Mouse (Mus musculus): Measurements from ENCODE around the gene Abcg1.

The Abcg1 gene

DNA sequence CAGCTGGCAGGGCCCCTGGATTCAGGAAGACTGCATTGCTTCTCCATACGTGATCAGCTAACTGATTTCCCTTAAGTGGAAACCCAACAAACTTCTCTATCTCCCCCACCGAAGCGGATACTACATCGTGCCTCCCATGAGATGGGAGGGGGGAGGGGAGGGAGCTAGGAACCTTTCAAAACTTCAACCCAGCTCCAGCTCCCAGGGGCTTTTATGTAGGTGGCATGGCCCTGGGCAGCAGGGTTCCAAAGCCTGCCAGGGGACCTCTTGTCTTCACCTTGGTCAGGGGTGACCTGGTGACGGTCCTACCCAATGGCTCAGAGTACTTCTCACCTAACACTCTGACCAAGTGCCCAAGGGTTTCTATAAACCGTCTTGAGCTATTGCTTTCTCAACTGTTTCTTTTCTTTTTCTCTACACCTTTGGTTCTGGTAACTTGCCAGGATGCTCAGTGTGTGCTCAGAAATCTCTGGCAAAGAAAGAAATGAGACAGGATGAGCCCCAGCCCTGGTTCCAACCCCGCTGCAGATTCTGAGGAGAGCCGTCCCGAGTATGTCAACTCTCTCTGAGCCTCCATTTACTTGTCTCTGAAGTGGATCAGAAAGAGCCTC lies 71.3 kb downstream of the Abcg1 start:
- 80% methylated on average over 9 of the region's 9 CpGs for WGBS

DNA sequence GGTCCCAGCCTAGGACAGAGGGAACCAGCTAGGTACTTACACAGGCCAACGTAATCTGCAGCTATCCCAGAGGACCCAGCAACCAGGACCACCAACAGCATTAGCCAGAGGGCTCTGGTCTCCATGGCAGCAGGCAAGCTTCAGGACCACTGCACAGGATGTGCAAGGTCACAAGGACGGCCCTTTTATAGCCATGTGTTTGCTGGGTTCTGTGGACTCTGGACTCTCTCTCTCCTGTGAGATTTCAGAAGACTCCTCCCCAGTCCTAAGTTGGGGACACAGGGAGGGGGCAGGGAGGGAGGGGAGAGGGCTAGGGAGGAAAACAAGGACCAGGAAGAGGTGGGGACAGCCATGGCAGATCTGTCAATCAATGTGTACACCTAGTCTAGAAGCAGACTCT lies 72.0 kb downstream of the Abcg1 start, which contains the start of gene Tff3:
Gene Tff3, minus strand, starts transcription at position 195 of the 400 bp plus-strand sequence.
- 54% methylated on average over 2 of the region's 2 CpGs for WGBS

- WGBS: 62% methylated on average over 10 of the region's 10 CpGs
Observed at GRCm38 (mm10) chr17:31131269-31131821, 73.9 kb downstream of the Abcg1 start.

DNA sequence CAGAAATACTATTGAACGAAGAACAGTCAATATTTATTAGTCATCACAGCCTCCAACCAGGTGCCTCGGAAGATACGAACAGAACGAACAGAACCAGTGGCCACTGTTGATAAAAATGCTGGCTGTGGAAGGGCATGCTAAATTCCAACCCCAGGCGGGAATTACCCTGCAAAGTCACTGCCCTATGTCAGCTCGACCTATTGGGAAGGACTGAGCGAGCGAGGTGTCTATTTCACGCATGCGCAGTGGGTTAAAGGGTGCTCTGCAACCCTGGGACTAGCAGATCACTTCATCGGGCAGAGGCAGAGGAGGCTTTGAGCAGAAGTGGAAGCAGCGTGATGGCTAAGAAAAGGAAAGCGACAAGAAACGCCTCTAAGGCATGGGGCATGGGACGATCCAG lies 76.3 kb downstream of the Abcg1 start:
- WGBS: 82% methylated on average over 15 of the region's 15 CpGs

DNA sequence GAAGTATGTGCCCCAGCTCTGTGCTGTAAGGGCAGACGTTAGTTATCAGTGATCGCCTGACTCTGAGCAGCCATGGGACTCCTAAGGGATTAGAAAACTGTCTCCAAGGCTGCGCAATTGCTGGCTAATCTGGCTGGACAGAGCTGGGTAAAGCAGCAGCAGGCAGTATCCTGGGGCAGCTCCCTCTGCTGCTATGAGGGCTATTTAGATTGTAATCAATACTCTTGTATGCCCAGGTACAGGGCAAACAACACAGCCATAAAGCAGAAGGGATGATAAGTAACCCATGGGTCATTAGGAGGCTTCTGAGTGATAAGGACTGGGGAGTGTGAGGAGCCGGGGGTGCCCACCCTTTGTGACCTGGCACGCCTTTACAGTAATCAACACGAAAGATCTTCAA lies 77.4 kb downstream of the Abcg1 start:
- 91% methylated on average over 6 of the region's 6 CpGs for WGBS

GRCm38 (mm10) chr17:31136291-31136690 lies 78.8 kb downstream of the Abcg1 start:
- 74% methylated on average over 3 of the region's 3 CpGs for WGBS

GRCm38 (mm10) chr17:31136821-31137220 lies 79.3 kb downstream of the Abcg1 start:
- 98% methylated on average over 1 of the region's 1 CpGs for WGBS

DNA sequence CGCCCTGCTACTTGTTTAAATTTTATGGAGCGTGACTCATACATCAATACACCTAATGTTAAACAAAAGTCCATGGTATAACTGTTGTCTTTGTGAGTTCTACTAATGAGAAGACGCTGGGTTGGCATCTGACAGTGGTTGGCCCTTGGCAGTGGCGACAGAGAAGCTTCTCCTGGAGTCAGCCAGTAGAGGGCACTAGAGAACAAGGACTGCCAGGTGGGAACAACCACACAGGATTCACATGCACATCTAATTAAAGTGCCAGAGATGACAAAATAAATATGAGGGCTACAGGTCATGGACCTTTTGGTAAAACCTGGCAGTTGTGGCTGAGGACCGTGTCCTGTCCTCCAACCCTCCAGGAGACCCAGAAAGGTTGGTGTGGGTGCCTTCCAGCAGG lies 80.9 kb downstream of the Abcg1 start:
- 22% methylated on average over 5 of the region's 5 CpGs for WGBS

DNA sequence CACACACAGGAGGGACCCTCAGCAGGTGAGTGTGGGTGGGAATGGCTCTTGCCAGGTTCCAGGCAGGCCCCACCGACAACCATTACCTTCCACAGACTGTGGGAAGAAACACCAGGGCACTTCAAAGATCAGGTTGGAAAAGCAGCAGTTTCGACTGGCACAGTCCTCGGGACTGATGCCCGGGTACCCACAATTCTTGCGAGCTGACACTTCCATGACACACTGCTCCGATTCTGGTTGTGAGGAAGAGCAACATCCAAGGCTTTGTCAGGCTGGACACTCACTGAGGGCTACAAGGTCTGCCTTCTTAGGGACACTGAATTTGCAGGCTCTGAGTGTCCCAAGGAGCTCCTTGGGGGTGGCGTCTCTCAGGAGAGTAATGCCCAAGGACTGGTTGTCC lies 84.6 kb downstream of the Abcg1 start:
- 90% methylated on average over 7 of the region's 7 CpGs for WGBS

- WGBS: 70% methylated on average over 15 of the region's 15 CpGs
Observed at GRCm38 (mm10) chr17:31144040-31145037, 86.9 kb downstream of the Abcg1 start, which contains the start of gene Tff2. Gene Tff2 (minus strand): TSS chr17:31144282.

DNA sequence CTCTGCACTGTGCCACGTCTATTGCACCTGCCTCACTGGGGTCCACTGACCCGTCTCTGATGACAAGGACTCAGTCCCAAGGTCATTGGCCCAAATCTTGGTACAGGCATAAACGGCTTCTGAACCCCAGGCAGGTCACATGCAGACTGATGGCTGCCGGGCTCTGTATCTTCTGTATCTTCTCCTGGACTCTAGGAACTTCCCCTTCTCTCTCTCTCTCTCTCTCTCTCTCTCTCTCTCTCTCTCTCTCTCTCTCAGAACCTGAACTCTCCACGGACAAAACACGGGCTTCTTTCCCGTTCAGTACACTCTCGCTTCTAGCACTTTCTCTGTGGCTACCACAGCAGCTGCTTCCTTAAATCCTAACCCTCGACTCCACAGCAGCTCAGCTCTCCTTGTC lies 88.5 kb downstream of the Abcg1 start:
- WGBS: 85% methylated on average over 9 of the region's 9 CpGs

- WGBS: 74% methylated on average over 5 of the region's 5 CpGs
Observed at GRCm38 (mm10) chr17:31152512-31152911, 95.0 kb downstream of the Abcg1 start.

- WGBS: 84% methylated on average over 9 of the region's 9 CpGs
Observed at GRCm38 (mm10) chr17:31152966-31153499, 95.6 kb downstream of the Abcg1 start.

GRCm38 (mm10) chr17:31153785-31154184 lies 96.3 kb downstream of the Abcg1 start:
- WGBS: 52% methylated on average over 8 of the region's 8 CpGs

DNA sequence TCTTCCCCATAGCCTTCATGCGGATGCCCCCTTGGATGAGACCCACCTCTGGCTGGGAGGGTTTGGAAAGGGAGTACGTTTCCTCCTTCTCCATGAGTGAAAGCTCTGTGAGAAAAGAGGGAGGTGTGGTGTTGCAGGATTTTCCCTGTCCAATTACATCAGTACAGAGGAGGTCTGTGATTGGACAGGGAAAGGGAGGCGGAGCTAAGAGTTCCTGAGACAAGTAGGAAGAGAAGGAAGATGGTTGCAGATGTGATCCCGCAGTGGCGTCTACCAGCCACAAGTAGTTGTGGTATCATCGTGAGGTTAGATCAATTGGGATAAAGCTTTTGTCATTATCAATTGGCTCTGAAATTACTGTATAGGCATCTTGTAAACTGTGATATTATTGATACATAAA lies 100.4 kb downstream of the Abcg1 start:
- 88% methylated on average over 6 of the region's 6 CpGs for WGBS

GRCm38 (mm10) chr17:31160291-31160690 lies 102.8 kb downstream of the Abcg1 start:
- WGBS: 79% methylated on average over 4 of the region's 4 CpGs

DNA sequence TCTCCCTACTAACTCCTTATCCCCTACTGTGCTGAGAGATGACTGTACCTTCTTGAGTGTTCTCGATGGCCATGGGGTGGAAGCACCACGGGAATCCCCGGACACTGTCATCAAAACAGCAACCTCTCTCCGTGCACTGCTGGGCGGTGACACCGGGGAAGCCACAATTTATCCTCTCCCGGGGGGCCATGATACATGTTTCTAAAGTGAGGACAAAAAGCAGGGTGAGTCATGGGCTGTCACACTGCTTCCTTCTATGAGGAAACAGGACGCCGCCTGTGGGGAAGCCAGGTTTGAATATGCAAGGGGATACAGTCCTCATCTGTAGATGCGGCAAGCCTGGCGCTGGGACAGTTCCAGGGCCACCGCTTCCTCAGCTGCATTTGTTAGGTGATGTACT lies 105.1 kb downstream of the Abcg1 start:
- WGBS: 72% methylated on average over 12 of the region's 12 CpGs

DNA sequence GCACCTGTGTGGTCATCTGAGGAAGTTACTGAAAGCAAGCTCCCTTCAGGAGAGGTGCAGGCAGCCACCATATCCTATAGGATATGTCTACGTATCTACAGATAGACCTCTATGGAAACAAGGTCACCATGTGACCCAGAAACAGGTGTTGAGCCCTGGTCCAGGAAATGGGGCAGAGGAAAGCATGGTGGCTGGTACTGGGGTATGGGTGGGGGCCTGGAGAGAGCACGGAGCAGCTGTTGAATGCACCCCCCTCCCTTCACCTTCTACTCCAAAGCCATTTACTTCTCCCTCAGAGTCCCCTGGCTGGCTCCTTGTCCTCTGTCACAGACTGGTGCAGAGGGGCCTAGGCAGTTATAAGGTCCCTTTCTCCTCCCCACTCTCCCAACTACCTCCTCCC lies 106.3 kb downstream of the Abcg1 start:
- WGBS: 88% methylated on average over 2 of the region's 2 CpGs

DNA sequence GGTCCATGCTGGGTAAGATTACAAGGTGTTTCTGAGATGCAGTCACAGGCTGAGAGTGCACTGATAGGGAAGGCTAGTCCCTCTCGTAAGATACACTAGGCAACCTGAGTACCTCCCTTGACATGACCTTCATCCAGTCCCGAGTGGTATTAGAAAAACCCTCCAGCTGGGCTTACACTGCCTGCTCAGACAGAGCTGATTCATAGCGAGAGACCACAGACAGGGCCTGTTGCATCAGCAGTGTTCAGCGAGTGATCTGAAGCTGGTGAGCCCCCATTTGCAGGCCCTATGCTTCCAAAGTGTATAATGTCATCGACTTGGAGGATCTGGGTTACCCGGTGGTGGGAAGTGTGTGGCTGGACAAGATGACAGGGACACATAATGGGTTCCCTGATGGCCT lies 107.7 kb downstream of the Abcg1 start, which contains the start of gene Tff1:
Gene Tff1, minus strand, starts transcription at position 151 of the 400 bp plus-strand sequence.
- 90% methylated on average over 6 of the region's 6 CpGs for WGBS

Data from cerebral cortex, adult 2 months (tissue).